Mouse (Mus musculus) neural tube, embryonic 11.5 days (tissue): ENCODE measurements around the gene Cep85l. TPM values are rescaled to one million over a fixed set of nuclear protein-coding genes. Genes with fewer than 3 reads are reported as not detected.

ENCODE experiments used
- ATAC-seq: fragments of 200-750 bp; cut with Nextera tagmentation; 2 replicates; pipeline ENCODE4 v1.8.0; 2017; ENCODE audit warnings: moderate number of reproducible peaks, mild to moderate bottlenecking, moderate TSS enrichment, moderate library complexity; ENCODE audit not compliant: insufficient read depth, low FRiP score, low TSS enrichment
- DNase-seq: peaks from one replicate; pipeline ENCODE4 v3.0.0-alpha.2; 2015; ENCODE audit warnings: low spot score
- H3K27ac ChIP-seq: fragments of 300-500 bp; sonication (generic); 2 replicates; pipeline ENCODE4 v1.5.1; 2014; ENCODE audit warnings: low read depth, mild to moderate bottlenecking, low read length
- H3K27me3 ChIP-seq: fragments of 300-500 bp; sonication (generic); 2 replicates; pipeline ENCODE4 v1.6.1; 2014; ENCODE audit warnings: mild to moderate bottlenecking, low read length, mixed read lengths; ENCODE audit not compliant: control insufficient read depth, insufficient read depth
- H3K36me3 ChIP-seq: fragments of 300-500 bp; sonication (generic); 2 replicates; pipeline ENCODE4 v1.6.1; 2014; ENCODE audit warnings: mild to moderate bottlenecking, low read length, moderate library complexity, mixed read lengths; ENCODE audit not compliant: control insufficient read depth, insufficient read depth
- H3K4me1 ChIP-seq: fragments of 300-500 bp; sonication (generic); 2 replicates; pipeline ENCODE4 v1.6.1; 2014; ENCODE audit warnings: low read length, mixed read lengths; ENCODE audit not compliant: control insufficient read depth, insufficient read depth
- H3K4me2 ChIP-seq: fragments of 300-500 bp; sonication (generic); 2 replicates; pipeline ENCODE4 v1.6.1; 2014; ENCODE audit warnings: low read depth, mild to moderate bottlenecking, moderate library complexity
- H3K4me3 ChIP-seq: fragments of 300-500 bp; sonication (generic); 2 replicates; pipeline ENCODE4 v1.5.1; 2014; ENCODE audit warnings: low read depth, low read length
- H3K9ac ChIP-seq: fragments of 300-500 bp; sonication (generic); 2 replicates; pipeline ENCODE4 v1.6.1; 2014; ENCODE audit warnings: mild to moderate bottlenecking, low read length
- H3K9me3 ChIP-seq: fragments of 300-500 bp; sonication (generic); 2 replicates; pipeline ENCODE4 v1.6.1; 2016; ENCODE audit warnings: low read length; ENCODE audit not compliant: control insufficient read depth
- WGBS: fragments of 180-500 bp; shearing (Covaris S2); extraction: QIAGEN DNeasy Blood & Tissue Kit; methylation state at CpG from one replicate; pipeline ENCODE4 v1.1.7; 2014; 5-methylcytosine and 5-hydroxymethylcytosine counted together
- polyA plus RNA-seq: library from polyadenylated mRNA; unstranded; fragments of >200 nt; fragmentation: Nextera tagmentation; extraction: Ambion mirVana; gene quantifications from 2 replicates; pipeline ENCODE4 v1.2.1, GENCODE M21; 2014

Cep85l gene
- polyA plus RNA-seq, 1 experiment from 2014 or later = 6.2 TPM

GRCm38 (mm10) chr10:53229190-53229589 is 150.6 kb downstream of the Cep85l start:
- H3K4me1 ChIP-seq = no peaks in the 10 kb centered on the region
- no peak overlapping the region for H3K4me3 ChIP-seq
- no peaks in the 10 kb centered on the region for H3K27me3 ChIP-seq
- H3K4me2 ChIP-seq = no peak overlapping the region
- WGBS = 76% methylated on average over 2 of the region's 2 CpGs
- ATAC-seq = no peak
- no peaks in the 10 kb centered on the region for H3K36me3 ChIP-seq
- no peak overlapping the region for H3K9ac ChIP-seq
- no peaks in the 10 kb centered on the region for H3K9me3 ChIP-seq
- DNase-seq = no peak
- no peak overlapping the region for H3K27ac ChIP-seq

Other genes starting within 250 kb of the Cep85l start
- gene Pln, start 42.3 kb downstream of the Cep85l start, polyA plus RNA-seq = 1.9 and 2.3 TPM in 2 replicates
- gene Asf1a, start 216.8 kb upstream of the Cep85l start, polyA plus RNA-seq = 157 and 168 TPM in 2 replicates